Mouse (Mus musculus) gastrocnemius, postnatal 10 days (tissue): ENCODE measurements around the gene Mecom. TPM values are rescaled to one million over a fixed set of nuclear protein-coding genes. Genes with fewer than 3 reads are reported as not detected.
"Not testable (repeated sequence)": the region's sequence is repeated elsewhere in the genome, so short reads cannot be mapped to it uniquely, and the experiment has no call there.

ENCODE experiments used
- DNase-seq: peaks from one replicate; pipeline ENCODE4 v3.0.0; 2021; ENCODE audit warnings: mixed read lengths
- long read RNA-seq, 2 experiments: library from polyadenylated mRNA; stranded (forward); transcript quantifications; one replicate each; pipeline ENCODE4 v2.0.0; 2021
- total RNA-seq, 2 experiments: library from RNA; stranded (reverse); gene quantifications; 2 replicates each; pipeline ENCODE4 v1.2.3; 2021

Mecom gene
- total RNA-seq, result 10 to 100 TPM; 10.1 to 14.5 TPM
- long read RNA-seq, experiment 1, full-length matches to known transcripts, result 1 of 5 reads
- long read RNA-seq, experiment 1, partial matches to known transcripts, result 0 of 5 reads
- long read RNA-seq, experiment 1, other reads (novel, unspliced or antisense), result 4 of 5 reads
- long read RNA-seq, experiment 2, partial matches to known transcripts, result 0 of 2 reads
- long read RNA-seq, experiment 2, other reads (novel, unspliced or antisense), result 2 of 2 reads

DNA sequence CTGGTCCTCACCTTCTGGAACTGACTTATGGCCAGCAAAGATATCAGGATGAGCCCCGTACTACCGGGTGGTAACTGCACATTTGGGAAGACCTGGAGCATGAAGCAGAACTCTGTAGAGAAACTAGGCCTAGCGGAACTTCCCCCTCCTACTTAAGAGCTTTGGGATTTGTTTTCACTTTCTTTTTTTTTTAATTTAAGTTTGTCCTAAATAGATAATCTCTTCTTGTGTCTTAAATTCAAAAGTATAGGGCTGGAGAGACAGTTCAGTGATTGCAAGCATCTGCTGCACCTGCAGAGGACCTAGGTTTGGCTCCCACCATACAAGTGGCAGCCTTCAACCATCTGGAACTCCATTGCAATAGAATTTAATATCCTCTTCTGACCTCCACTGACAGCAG, at the start of gene Mecom:
Mecom (minus strand) TSS at position 101 of the 400 bp plus-strand sequence.
- DNase-seq, result no peak

DNA sequence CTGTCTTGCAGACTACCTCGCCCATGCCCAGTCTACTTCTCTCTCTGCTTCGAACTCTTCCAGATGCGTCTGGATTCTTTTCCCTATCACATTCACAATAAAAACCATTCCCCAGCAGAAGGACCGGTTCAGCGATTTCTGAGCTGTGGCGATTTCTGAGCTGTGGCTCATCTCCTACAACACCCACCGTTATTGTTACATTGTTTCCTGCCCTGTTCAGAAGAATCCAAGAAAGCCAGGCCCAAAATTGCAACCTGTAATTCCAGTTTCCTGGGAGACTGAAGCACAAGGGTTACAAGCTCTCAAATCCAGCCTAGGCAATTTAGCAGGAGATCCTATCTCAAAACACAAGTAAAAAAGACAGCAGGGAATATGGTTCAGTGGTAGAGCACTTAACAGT, 49.5 kb upstream of the Mecom start:
- no peak for DNase-seq

DNA sequence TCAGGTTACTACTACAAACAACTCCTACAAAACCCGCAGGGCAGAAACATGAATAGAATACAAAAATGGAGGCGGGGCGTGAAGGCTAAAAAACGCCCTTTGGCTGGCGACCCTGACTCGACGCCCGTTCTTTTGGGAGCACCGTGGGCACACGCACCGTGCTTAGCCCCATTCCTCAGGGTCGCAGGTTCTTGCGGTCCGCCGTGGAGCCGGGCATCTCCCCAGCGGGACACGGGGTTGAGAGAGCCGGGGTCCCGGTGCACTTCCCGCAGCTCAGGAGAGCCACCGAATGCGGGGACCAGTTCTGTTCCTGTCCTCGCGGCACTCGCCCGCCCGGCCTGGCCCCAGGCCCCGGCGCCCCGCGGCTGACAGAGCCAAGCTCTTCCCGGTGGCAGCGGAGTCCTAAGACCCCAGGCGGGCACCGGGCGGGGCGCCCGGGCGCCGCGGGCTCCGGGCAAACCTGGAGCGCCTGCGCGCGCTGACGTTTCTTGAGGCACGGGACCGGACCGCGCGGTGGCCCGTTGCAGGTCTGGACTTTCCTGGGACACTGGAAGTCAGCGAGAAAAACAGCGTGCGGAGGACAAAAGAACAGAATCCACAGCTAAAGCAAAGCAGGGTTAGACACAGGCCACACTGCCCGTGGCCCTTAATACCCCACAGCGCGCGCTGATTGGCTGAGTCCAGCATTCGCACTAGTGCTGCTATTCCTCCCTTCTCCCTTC, 47.5 kb upstream of the Mecom start:
- DNase-seq, result peak; percentile 37

DNA sequence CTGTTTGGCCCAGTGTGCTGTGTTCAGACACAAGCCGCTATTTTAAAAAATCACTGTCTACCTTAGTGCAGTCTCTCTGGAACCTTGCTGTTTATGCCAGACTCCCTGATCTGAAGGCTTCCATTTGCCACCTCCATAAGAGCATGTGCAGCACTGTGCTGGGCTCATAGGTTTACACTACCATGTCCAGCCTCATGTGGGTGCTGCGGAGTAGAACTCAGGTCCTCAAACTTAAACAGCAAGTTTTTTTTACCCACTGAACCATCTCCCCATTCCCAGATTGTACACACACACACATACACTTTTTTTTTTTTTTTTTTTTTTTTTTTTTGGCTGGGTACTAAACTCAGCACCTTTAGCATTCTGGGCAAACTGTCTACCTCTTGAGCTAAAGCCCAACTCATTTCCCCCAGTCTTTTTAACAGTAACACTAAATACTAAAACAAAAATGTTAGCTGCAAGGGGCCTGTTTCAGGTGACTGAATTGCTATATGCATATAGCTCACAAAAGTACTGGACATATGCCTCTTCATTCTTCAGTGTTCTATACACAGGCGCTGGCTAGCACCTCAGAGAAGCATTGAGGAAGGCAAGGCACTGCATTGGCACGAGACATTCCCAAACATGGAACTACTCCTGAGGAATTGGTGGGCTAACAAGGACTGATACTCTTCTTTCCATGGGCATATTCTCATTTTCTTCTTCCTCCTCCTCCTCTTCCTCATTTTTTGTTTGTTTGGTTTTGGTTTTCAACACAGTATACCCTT, 46.1 kb upstream of the Mecom start:
- no peak for DNase-seq

DNA sequence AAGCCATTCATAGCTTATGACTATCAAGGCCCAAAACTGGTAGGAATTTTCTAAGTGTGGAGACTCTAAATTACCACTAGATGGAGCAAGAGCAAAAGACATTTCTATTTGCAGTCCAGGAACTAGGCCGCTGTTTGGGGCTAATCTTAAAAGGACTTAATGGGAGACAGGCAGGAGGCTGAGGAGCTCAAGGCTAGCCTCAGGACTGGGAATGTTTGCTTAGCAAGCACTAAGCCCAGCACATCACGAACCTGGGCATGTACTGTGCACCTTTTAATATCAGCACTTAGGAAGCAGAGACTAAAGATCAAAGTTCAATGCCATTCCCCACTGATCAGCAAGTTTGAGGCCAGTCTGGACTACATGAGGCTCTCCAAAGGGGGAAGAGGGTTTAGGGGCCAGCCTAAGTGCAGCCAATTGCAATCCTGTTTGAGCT, 44.6 kb upstream of the Mecom start:
- DNase-seq, result no peak

DNA sequence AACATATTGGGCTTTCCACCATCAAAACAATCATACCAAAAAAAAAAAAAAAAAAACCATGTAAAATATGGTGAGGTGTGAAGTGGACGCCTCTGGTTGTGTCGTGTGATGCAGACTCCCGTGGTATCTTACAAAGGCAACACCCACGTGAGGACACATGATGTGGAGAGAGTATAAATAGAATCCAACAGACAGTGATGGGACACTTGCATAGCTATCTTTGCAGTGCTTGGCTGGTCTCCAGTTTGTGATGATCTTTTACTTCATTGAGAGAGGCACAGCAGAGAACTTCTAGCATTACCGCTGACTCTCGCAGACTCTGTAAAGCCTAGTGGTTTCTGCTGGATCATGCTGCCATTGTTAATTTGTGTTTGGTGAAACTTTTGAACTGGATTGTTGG, 41.1 kb upstream of the Mecom start:
- DNase-seq, result no peak

DNA sequence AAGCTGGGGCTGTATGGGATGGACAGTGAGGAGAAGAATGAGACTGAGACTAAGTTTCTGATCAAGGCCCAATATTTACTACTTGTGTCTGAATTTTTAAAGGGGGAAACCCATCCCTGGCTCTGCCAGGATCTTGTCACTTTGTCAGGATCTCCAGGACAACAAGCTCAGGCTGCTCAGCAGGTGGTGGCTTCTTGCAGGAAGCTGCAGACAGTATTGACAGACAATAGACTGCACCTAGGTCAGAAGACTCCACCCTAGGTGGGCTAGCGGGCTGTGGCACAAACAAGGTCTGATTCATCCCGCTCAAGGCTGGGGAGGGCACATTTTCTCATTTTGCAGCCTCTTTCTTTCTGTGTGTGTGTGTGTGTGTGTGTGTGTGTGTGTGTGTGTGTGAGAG, 25.7 kb upstream of the Mecom start:
- DNase-seq, result no peak

DNA sequence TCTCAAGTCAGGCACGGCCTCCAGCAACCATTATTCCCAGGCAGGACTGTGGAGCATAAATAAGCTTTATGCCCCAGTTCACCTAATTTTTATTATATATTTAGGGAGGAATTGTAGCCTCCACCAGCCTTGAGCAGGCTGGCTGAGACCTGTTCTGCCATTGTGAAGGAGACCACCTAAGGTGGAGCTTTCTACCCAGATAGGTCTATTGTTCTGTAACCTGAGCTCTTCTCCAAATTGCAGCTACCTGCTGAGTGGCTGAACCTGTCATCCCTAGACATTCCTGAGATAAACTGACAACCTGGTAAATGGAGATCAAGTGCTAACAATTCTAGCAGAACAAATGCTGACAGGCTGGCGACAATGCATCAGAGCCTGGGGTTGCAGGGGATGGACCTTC, 18.5 kb upstream of the Mecom start:
- DNase-seq, result not testable (repeated sequence)

DNA sequence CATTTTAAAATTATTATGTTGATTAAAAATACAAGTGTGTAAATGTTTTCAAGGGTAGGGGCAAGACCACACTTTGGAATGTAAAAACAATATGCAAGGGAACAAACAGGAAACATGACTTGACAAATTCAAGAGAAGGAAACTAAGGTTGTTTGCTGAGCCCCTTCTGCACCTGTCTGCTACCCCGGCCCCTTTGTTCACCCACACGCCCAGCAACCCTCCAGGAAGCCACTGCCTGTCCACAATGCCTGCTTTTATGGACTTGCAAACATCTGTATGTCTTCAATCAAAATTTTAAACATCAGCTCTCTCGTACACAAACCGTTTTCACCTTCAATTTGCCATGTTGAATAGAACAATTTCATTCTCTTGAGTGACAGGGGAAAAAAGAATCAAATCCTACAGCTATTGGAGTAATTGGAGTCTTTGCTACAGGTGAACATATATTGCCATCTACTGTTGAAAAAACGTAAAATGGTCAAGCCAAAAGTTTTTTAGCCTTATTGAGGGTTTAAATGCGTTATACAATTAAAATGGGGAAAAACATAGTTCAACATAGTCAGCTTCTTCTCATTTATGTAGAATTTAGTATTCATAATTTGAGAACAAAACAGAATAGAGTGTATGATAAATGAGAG, 13.0 kb upstream of the Mecom start:
- no peak for DNase-seq

DNA sequence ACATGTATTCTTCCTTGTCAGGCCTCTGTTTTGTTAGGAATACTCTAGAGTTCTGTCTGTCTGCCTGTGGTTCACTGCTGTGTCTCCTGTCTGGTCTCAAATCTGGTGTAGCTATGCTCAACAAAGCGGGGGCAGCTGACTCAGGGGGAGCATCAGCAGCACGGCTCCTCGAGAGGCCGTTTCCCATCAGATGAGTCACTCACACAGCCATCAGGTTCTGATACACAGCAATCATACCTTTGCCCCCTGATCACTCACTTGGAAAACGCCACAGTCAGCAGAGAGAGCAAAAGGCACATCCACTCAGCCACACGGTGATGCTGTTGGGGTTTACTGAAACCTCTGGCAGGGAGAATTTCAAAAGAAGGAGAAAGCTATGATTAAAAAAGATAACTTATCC, 5.9 kb upstream of the Mecom start:
- no peak for DNase-seq

DNA sequence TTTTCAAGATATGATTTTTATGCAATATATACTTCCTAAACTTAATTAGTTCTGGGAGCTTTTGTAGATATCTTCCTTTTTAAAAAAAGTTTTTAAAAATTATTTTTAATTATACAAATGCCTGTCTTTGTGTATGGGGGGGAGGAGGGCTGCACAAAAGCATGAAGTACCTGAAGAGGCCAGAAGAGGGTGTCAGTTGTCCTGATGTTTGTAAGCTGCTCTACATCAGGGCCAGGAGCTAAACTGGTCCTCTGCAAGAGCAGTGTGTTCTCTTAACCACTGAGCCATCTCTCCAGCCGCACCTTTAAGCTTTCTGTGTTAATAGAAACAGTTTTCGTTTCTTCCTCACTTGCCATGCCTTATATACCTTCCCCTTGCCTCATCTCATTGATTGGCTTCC, 2.4 kb upstream of the Mecom start:
- no peak for DNase-seq

DNA sequence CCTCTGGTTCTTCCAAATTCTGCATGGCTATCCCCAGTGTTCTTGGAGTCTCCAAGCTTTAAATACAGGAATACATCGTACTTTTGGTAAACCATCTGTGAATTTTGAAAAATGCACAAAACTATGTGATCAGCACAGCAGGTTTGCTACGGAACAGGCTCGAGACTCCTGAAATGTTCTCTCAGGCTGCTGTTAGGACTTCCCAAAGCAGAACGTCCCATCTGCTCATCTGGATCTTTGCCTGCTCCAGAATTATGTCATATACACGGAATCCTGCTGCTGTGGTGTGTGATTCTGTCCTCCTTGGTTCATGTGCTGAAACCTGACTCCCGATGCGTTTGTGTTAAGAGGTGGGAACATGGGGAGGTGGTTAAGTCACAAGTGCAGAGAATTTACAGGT, 1.1 kb upstream of the Mecom start:
- DNase-seq, result no peak

DNA sequence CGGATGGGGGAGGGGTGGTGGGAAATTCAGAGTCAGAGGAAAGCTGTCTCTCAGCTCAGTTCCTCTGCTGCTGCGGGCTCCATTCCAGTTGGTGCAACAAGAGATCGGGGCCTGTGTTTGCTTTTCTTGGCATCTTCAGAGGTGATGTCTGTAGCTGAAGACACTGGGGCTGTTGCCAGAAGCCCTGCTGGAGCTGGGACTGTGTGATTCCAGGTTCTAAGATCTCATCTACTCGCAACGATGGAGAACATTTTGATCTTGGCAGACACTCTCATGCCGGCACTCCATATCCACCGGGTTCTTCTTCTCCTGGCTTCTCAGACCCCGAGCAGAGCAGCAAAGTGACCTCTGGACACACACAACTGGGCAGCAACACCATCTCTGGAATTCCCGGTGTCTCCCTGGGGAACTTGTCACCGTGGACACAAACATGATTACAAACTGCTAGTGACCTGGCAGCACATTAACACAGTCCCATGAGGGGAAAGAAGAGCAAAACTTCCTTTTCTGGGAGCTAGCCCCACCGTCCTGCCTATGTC, 908 bp downstream of the Mecom start:
- peak; percentile 56 for DNase-seq

DNA sequence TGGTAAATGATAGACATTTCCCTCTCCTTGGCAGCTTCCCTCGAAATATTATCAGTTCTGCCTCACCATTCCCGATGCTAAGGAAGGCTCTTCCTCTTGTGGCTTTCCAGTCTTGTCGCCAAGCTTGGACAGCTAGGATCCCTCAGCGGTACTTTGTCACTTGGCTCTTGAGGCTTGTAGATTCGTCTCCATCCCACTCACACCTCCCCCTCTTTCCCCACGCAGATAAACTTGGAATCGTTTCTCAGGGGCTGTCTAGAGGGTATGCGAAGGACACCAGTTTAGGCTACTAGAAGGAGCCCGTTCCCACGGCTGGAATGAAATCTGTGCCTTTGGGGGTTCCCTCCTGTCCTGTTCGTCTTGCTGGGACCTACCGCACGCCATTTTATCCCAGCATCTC, 1.4 kb downstream of the Mecom start:
- no peak for DNase-seq

DNA sequence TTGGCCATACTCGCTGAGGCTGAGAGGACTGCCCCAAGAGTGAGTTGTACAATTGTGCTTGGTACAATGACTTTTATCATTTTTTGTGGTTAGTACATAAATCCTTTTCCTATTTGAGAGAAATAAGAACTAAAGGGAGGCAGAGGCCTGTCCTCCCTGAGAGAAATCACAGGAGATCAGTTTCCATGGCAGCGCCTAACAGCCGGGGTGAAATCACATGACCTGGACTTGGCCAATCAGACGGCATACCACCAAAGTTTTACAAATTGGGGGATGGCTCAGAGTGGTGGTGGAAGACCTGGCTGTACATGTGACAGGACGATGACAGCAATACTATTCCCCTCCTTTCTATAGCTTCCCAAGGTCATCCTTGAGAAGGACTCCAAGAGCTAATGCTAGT, 2.6 kb downstream of the Mecom start:
- DNase-seq, result no peak

DNA sequence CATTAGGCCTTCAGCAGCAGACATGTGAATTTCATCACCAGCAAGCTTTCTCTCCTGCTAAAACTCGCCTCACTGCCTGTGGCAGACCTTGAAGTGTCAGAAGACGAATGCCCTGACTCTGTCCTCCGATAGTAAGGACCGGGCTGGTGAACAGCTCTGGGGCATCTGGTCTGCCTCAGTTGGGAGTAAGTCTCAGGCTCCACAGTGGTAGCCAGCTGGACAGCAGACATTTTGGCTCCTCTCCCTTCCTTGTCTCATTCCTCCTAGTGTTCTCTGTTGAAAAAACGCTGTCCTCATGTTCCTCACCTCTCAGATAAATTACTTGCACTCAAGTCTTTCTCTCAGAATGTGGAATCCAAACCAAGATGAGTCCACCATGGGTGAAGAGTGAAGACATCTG, 3.5 kb downstream of the Mecom start:
- DNase-seq, result no peak

DNA sequence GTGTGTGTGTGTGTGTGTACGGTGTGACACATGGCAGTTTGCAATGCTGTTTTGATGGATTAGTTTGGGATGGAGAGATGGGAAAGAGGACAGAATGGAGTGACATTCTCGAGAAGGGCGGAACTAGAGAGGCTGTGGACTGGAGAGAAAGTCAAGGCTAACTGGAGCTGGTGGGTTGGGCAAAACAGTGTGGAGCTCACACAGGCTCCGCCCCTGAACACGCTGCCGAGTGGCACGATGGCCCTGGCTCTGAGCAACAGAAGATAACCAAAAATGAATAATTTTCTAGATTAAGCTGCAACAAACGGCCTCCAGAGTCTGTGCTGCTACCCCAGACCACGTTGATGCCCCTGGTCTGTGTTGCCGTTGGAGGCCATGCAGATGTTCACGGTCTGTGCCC, 12.0 kb downstream of the Mecom start:
- DNase-seq, result no peak

DNA sequence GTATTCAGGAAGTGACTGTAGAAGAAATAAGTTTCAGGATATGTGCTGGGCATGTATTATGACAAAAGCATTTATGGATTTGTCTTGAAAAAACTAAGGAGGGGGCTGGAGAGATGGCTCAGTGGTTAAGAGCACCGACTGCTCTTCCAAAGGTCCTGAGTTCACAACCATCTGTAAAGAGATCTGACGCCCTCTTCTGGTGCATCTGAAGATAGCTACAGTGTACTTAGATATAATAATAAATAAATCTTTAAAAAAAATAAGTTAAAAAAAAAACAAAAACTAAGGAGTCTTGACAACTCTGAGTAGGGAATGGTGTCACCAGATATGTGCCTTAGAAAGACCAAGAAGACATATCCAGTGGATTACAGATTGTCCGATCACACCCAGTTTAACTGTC, 27.1 kb downstream of the Mecom start:
- not testable (repeated sequence) for DNase-seq

DNA sequence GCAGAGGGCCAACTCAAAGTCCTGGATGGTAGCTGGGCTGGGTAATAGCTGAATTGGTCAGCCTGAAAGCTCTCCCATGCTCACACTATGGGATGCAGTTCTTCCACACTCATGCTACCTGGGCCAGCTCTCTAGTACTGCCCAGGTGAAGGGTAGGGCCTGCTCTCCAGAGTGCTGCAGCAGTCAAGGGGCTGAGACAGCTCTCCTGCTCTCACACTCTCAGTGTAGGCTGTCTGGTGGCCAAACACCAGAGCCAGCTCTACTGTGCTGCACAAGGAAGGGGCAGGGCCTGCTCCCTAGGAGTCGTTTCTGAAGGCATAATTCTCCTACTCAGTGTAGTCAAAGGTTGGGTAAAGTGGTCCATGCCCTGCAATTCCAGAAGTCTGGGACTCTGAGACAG, 28.4 kb downstream of the Mecom start:
- DNase-seq, result no peak

DNA sequence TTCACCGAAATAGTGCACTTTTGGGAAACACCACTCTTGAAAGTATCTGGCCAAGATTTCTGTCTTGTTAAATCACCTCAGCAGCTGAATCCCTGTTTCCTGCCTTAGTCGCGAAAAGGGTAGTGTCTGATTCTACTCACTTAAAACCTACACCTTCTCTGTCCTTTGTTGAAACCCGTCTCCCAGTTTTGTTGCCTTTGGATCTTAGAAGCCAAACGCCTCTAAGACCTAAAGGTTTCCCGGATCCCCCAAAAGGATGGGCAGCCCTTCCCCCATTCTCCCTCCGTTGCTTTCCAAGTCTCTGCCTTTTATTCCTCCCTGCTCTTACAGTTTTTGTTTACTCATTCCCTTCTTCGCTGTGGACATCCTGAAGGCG, 32.0 kb downstream of the Mecom start:
- DNase-seq, result no peak

DNA sequence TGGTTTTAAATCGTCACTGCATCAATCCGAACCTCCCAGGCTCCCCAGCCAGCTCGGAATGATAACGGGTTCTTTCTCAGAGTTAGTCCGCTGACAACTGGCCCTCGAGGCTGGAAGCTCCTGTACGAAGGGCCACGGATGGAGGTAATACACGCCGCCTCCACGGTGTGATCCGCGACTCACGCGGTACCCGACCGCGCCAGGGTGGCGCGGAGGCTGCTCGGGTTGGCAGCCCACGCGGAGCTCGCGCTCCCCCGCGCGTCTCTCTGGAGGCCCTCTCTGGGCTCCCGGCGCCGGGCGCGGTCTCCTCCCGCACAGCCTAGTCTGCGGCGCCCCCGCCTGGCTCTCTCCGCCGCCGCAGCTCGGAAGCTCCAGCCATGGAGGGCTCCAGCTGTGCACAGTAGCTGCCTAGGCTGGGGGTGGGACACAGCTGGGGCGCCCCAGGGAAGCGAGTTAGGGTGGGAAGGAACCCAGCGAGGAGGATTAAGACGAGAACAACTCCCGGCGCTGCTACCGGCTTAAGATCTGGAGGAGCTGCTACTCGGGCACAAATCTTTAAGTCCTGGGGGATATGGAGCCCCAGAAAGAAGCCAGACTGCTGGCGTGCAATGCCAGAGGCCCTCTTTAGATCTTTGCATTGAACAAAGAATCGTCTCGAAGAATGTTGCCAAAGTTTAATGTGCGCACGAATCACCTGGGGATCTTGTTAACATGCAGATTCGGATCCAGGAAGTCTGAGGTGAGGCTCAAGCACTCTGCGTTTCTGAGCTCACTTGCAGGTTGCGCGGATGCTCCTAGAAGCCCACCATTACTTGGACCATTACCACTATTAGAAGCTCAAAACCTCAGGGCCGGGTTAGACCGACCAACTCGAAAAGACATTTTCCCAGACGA, 32.7 kb downstream of the Mecom start:
- peak; percentile 68 for DNase-seq
